Mouse (Mus musculus) embryonic facial prominence, embryonic 14.5 days (tissue): Measurements from ENCODE around the gene Fbxl19. TPM values are rescaled to one million over a fixed set of nuclear protein-coding genes. Genes with fewer than 3 reads are reported as not detected.

Source experiments
- ATAC-seq: fragments of 200-750 bp; cut with Nextera tagmentation; 2 replicates; pipeline ENCODE4 v1.8.0; 2017; ENCODE audit warnings: low read depth, moderate number of reproducible peaks, moderate TSS enrichment
- DNase-seq: peaks from one replicate; pipeline ENCODE4 v3.0.0-alpha.2; 2015; ENCODE audit warnings: low spot score
- H3K27ac ChIP-seq: fragments of 300-500 bp; sonication (generic); replicated peaks from 2 replicates; pipeline ENCODE4 v1.5.1; 2014; ENCODE audit warnings: low read depth, mild to moderate bottlenecking, low read length, moderate library complexity
- H3K27me3 ChIP-seq: fragments of 300-500 bp; sonication (generic); replicated peaks from 2 replicates; pipeline ENCODE4 v1.6.1; 2014; ENCODE audit warnings: low read length; ENCODE audit not compliant: control insufficient read depth, insufficient read depth
- H3K36me3 ChIP-seq: fragments of 300-500 bp; sonication (generic); 2 replicates; pipeline ENCODE4 v1.6.1; 2014; ENCODE audit warnings: low read length, mixed read lengths; ENCODE audit not compliant: control insufficient read depth, insufficient read depth
- H3K4me1 ChIP-seq: fragments of 300-500 bp; sonication (generic); 2 replicates; pipeline ENCODE4 v1.6.1; 2014; ENCODE audit warnings: antibody characterized with exemption, low read length; ENCODE audit not compliant: control insufficient read depth, insufficient read depth
- H3K4me2 ChIP-seq: fragments of 300-500 bp; sonication (generic); 2 replicates; pipeline ENCODE4 v1.6.1; 2014; ENCODE audit warnings: low read depth, mild to moderate bottlenecking, low read length, moderate library complexity, mixed read lengths
- H3K4me3 ChIP-seq: fragments of 300-500 bp; sonication (generic); 2 replicates; pipeline ENCODE4 v1.5.1; 2014; ENCODE audit warnings: low read depth, mild to moderate bottlenecking, low read length
- H3K9ac ChIP-seq: fragments of 300-500 bp; sonication (generic); 2 replicates; pipeline ENCODE4 v1.6.1; 2014; ENCODE audit warnings: low read depth, mild to moderate bottlenecking, low read length, moderate library complexity, mixed read lengths
- H3K9me3 ChIP-seq: fragments of 300-500 bp; sonication (generic); 2 replicates; pipeline ENCODE4 v1.6.1; 2016; ENCODE audit warnings: low read length; ENCODE audit not compliant: control insufficient read depth
- WGBS: fragments of 180-500 bp; shearing (Covaris S2); extraction: QIAGEN DNeasy Blood & Tissue Kit; methylation state at CpG from one replicate; pipeline ENCODE4 v1.1.7; 2014; 5-methylcytosine and 5-hydroxymethylcytosine counted together
- polyA plus RNA-seq: library from polyadenylated mRNA; unstranded; fragments of >200 nt; fragmentation: Nextera tagmentation; extraction: Ambion mirVana; gene quantifications from 2 replicates; pipeline ENCODE4 v1.2.1, GENCODE M21; 2014

Fbxl19 gene
- polyA plus RNA-seq, 1 experiment from 2014 or later, result 3.0 TPM

GRCm38 (mm10) chr7:127798591-127798990 is 54.2 kb downstream of the Fbxl19 start:
- H3K9me3 ChIP-seq, result no peaks in the 10 kb centered on the region
- ATAC-seq, result no peak
- no peak overlapping the region for H3K4me2 ChIP-seq
- no peak for DNase-seq
- no peak overlapping the region for H3K4me3 ChIP-seq
- no peaks in the 10 kb centered on the region for H3K27me3 ChIP-seq
- no peak overlapping the region for H3K9ac ChIP-seq
- H3K36me3 ChIP-seq, result peaks cover 78% of the 10 kb centered on the region
- H3K4me1 ChIP-seq, result no peaks in the 10 kb centered on the region
- 81% methylated on average over 4 of the region's 4 CpGs for WGBS
- no peak overlapping the region for H3K27ac ChIP-seq

DNA sequence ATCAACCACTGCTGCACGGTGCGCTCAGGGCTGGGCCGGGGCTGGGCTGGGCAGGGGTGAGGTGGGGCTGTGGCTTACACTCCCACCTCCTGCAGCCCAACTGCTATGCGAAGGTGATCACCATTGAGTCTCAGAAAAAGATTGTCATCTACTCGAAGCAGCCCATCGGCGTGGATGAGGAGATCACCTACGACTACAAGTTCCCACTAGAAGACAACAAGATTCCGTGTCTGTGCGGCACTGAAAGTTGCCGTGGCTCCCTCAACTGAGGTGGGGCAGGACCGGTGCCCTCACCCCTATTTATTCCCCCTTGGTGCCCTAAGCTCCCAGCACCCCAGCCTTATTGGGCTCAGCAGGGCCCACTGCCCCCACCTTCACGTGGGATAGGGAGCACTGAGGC is 54.9 kb downstream of the Fbxl19 start:
- no peaks in the 10 kb centered on the region for H3K9me3 ChIP-seq
- ATAC-seq (no peak), DNase-seq (no peak)
- H3K36me3 ChIP-seq, result peaks cover 72% of the 10 kb centered on the region
- 88% methylated on average over 13 of the region's 13 CpGs for WGBS
- H3K4me3 ChIP-seq, result no peak overlapping the region
- H3K27ac ChIP-seq, result no peak overlapping the region
- no peak overlapping the region for H3K4me2 ChIP-seq
- no peaks in the 10 kb centered on the region for H3K27me3 ChIP-seq
- no peak overlapping the region for H3K9ac ChIP-seq
- H3K4me1 ChIP-seq, result no peaks in the 10 kb centered on the region

DNA sequence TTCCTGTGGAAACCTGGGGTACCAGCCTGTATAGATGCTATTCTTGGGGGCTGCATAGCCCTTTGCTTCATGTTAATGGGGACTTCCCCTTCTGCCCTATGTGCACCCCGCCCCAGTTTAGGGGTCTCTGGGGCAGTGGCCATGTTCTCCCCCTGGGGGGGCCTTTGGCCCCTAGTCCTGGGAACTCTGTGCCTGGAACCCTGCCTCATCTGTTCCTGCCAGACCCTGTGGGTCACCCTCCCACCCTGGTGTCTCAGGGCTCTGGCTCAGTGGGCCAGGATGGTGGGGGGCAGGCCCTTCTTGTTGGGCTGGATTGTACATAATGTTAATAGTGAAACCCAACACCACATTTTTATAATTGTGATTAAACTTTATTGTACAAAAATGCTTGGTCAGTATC is 55.4 kb downstream of the Fbxl19 start:
- no peak overlapping the region for H3K9ac ChIP-seq
- WGBS, result 94% methylated on average over 1 of the region's 1 CpGs
- H3K27me3 ChIP-seq, result no peaks in the 10 kb centered on the region
- H3K4me1 ChIP-seq, result no peaks in the 10 kb centered on the region
- H3K4me3 ChIP-seq, result no peak overlapping the region
- peaks cover 67% of the 10 kb centered on the region for H3K36me3 ChIP-seq
- no peak overlapping the region for H3K27ac ChIP-seq
- ATAC-seq, result no peak
- no peaks in the 10 kb centered on the region for H3K9me3 ChIP-seq
- H3K4me2 ChIP-seq, result no peak overlapping the region
- DNase-seq, result no peak

- H3K9ac ChIP-seq, result peak within 1 kb of the TSS; percentile 41
- H3K4me3 ChIP-seq, result peak within 1 kb of the TSS; percentile 22
- peak within 1 kb of the TSS; percentile 47 for H3K4me2 ChIP-seq
- no peaks in the 10 kb centered on the region for H3K9me3 ChIP-seq
- H3K4me1 ChIP-seq, result no peaks in the 10 kb centered on the region
- no peaks in the 10 kb centered on the region for H3K27me3 ChIP-seq
- 24% methylated on average over 4 of the region's 6 CpGs for WGBS
- DNase-seq, result peak; percentile 93
- peak; percentile 92 for ATAC-seq
- H3K36me3 ChIP-seq, result peaks cover 59% of the 10 kb centered on the region
- peak within 1 kb of the TSS; percentile 34; the same call in 1 of the 2 replicates for H3K27ac ChIP-seq
Measured at GRCm38 (mm10) chr7:127800435-127801009, 56.2 kb downstream of the Fbxl19 start, which contains the start of gene Hsd3b7. TSS of gene Hsd3b7 (plus strand) at chr7:127800604.

DNA sequence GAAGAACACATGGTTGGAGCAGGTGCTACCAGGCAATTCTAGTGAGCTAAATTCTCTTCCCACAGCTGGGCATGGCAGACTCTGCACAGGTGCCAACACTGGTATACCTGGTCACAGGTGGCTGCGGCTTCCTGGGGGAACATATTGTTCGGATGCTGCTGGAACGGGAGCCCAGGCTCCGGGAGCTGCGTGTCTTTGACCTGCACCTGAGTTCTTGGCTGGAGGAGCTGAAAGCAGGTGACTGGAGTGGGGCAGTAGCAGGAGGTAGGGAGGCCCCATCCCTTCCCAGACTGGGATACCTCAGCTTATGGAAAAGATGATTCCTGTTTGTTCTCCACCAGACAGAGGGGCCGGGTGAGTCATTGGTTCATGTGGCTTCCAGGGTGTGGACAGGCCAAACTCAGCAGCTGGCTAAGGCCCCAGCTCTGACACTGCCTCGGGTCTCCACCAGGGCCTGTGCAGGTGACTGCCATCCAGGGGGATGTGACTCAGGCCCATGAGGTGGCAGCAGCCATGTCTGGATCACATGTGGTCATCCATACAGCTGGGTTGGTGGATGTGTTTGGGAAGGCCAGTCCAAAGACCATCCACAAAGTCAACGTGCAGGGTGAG is 56.8 kb downstream of the Fbxl19 start:
- peak overlapping the region; percentile 34; the same call in 1 of the 2 replicates for H3K27ac ChIP-seq
- WGBS, result 88% methylated on average over 8 of the region's 8 CpGs
- no peak for DNase-seq
- H3K4me2 ChIP-seq, result peak overlapping the region; percentile 47
- no peaks in the 10 kb centered on the region for H3K4me1 ChIP-seq
- no peaks in the 10 kb centered on the region for H3K9me3 ChIP-seq
- H3K36me3 ChIP-seq, result peaks cover 53% of the 10 kb centered on the region
- ATAC-seq, result no peak
- no peaks in the 10 kb centered on the region for H3K27me3 ChIP-seq
- no peak overlapping the region for H3K4me3 ChIP-seq
- no peak overlapping the region; the same call in 1 of the 2 replicates for H3K9ac ChIP-seq

- WGBS, result 90% methylated on average over 17 of the region's 17 CpGs
- no peak overlapping the region for H3K9ac ChIP-seq
- no peak overlapping the region for H3K4me3 ChIP-seq
- DNase-seq (no peak), ATAC-seq (no peak)
- peaks cover 41% of the 10 kb centered on the region for H3K36me3 ChIP-seq
- no peak overlapping the region for H3K27ac ChIP-seq
- no peak overlapping the region for H3K4me2 ChIP-seq
- H3K4me1 ChIP-seq, result no peaks in the 10 kb centered on the region
- H3K27me3 ChIP-seq, result no peaks in the 10 kb centered on the region
- H3K9me3 ChIP-seq, result no peaks in the 10 kb centered on the region
Measured at GRCm38 (mm10) chr7:127802313-127802712, 58.0 kb downstream of the Fbxl19 start.

DNA sequence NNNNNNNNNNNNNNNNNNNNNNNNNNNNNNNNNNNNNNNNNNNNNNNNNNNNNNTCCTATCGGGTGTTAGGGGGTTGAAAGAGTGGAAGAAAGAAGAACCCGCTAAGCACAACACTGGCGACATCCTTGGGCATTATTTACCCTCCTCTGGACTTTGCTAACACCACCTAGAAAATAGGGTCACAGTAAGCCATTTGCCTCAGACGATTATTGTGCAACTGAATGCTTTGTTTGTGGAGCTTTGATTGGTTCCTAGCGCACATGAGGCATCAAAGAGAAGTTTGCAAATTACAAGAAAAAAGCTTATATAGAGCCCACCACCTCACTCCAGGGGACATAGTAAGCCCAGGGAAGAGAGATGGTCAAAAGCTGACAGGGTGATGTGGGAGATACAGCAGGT is 64.5 kb downstream of the Fbxl19 start:
- no peaks in the 10 kb centered on the region for H3K27me3 ChIP-seq
- H3K4me2 ChIP-seq, result no peak overlapping the region
- H3K4me1 ChIP-seq, result no peaks in the 10 kb centered on the region
- H3K9me3 ChIP-seq, result no peaks in the 10 kb centered on the region
- H3K4me3 ChIP-seq, result no peak overlapping the region
- ATAC-seq, result no peak
- no peak for DNase-seq
- H3K27ac ChIP-seq, result no peak overlapping the region
- peaks cover 30% of the 10 kb centered on the region for H3K36me3 ChIP-seq
- no peak overlapping the region for H3K9ac ChIP-seq
- WGBS, result 88% methylated on average over 5 of the region's 5 CpGs

- DNase-seq (no peak), ATAC-seq (no peak)
- peaks cover 34% of the 10 kb centered on the region for H3K36me3 ChIP-seq
- H3K4me2 ChIP-seq, result no peak overlapping the region
- no peak overlapping the region for H3K4me3 ChIP-seq
- H3K9ac ChIP-seq, result no peak overlapping the region
- no peaks in the 10 kb centered on the region for H3K9me3 ChIP-seq
- no peaks in the 10 kb centered on the region for H3K4me1 ChIP-seq
- H3K27me3 ChIP-seq, result no peaks in the 10 kb centered on the region
- H3K27ac ChIP-seq, result no peak overlapping the region
- 94% methylated on average over 1 of the region's 1 CpGs for WGBS
Measured at GRCm38 (mm10) chr7:127809846-127810245, 65.5 kb downstream of the Fbxl19 start.

- no peak overlapping the region for H3K4me3 ChIP-seq
- peaks cover 38% of the 10 kb centered on the region for H3K36me3 ChIP-seq
- H3K27me3 ChIP-seq, result no peaks in the 10 kb centered on the region
- 77% methylated on average over 10 of the region's 10 CpGs for WGBS
- no peak overlapping the region for H3K27ac ChIP-seq
- DNase-seq (no peak), ATAC-seq (no peak)
- H3K9me3 ChIP-seq, result no peaks in the 10 kb centered on the region
- H3K9ac ChIP-seq, result no peak overlapping the region
- H3K4me1 ChIP-seq, result no peaks in the 10 kb centered on the region
- H3K4me2 ChIP-seq, result no peak overlapping the region
Measured at GRCm38 (mm10) chr7:127810650-127811049, 66.3 kb downstream of the Fbxl19 start.
